Mouse (Mus musculus) thymus, adult 18-20 months (tissue): ENCODE results near the gene Ackr4.

Experiments used
- DNase-seq, 2 experiments: peaks; one replicate each; pipeline ENCODE4 v3.0.0; 2022; ENCODE audit warnings: mixed read lengths in 2 of 2

Gene Ackr4

GRCm38 (mm10) chr9:104104986-104105385 is 21.7 kb downstream of the Ackr4 start:
- DNase-seq = no peak

GRCm38 (mm10) chr9:104102901-104103300 is 23.8 kb downstream of the Ackr4 start:
- no peak for DNase-seq

GRCm38 (mm10) chr9:104102301-104102700 is 24.4 kb downstream of the Ackr4 start:
- no peak for DNase-seq

GRCm38 (mm10) chr9:104101458-104101857 is 25.3 kb downstream of the Ackr4 start:
- DNase-seq = no peak

- no peak for DNase-seq
Observed at GRCm38 (mm10) chr9:104100822-104101221, 25.9 kb downstream of the Ackr4 start.

GRCm38 (mm10) chr9:104099060-104099459 is 27.7 kb downstream of the Ackr4 start:
- DNase-seq = no peak

- DNase-seq = no peak
Observed at GRCm38 (mm10) chr9:104098256-104098655, 28.5 kb downstream of the Ackr4 start.

GRCm38 (mm10) chr9:104092945-104093344 is 33.8 kb downstream of the Ackr4 start:
- DNase-seq = no peak

- DNase-seq = no peak
Observed at GRCm38 (mm10) chr9:104088555-104088954, 38.2 kb downstream of the Ackr4 start.

- no peak for DNase-seq
Observed at GRCm38 (mm10) chr9:104085730-104086429, 40.9 kb downstream of the Ackr4 start.

GRCm38 (mm10) chr9:104080038-104080437 is 46.7 kb downstream of the Ackr4 start:
- no peak for DNase-seq

- DNase-seq = peak; percentile 8 to 15
Observed at GRCm38 (mm10) chr9:104079379-104079778, 47.4 kb downstream of the Ackr4 start.

GRCm38 (mm10) chr9:104078780-104079179 is 48.0 kb downstream of the Ackr4 start:
- no peak for DNase-seq

GRCm38 (mm10) chr9:104075808-104076207 is 50.9 kb downstream of the Ackr4 start:
- no peak for DNase-seq

GRCm38 (mm10) chr9:104070863-104071604 is 55.7 kb downstream of the Ackr4 start:
- DNase-seq = no peak

- DNase-seq = no peak
Observed at GRCm38 (mm10) chr9:104070241-104070640, 56.5 kb downstream of the Ackr4 start.

GRCm38 (mm10) chr9:104064571-104064970 is 62.2 kb downstream of the Ackr4 start:
- no peak for DNase-seq

- peak; percentile 55 to 72 for DNase-seq
Observed at GRCm38 (mm10) chr9:104063244-104063961, 63.3 kb downstream of the Ackr4 start, which contains the start of gene Acad11. Gene Acad11, plus strand, starts transcription at chr9:104063377.

- DNase-seq = peak; percentile 52 to 61
Observed at GRCm38 (mm10) chr9:104062430-104063243, 64.1 kb downstream of the Ackr4 start, which contains the start of gene Uba5. Gene Uba5, minus strand, starts transcription at chr9:104063134.

- no peak for DNase-seq
Observed at GRCm38 (mm10) chr9:104051028-104051427, 75.7 kb downstream of the Ackr4 start.

GRCm38 (mm10) chr9:104043676-104044075 is 83.1 kb downstream of the Ackr4 start:
- no peak for DNase-seq

GRCm38 (mm10) chr9:104040362-104040761 is 86.4 kb downstream of the Ackr4 start, which contains the start of gene Gm28305:
Gene Gm28305, plus strand, starts transcription at chr9:104040662.
- DNase-seq = no peak
